Mouse (Mus musculus) kidney, postnatal 25 days (tissue): ENCODE data around the gene Pcnx2.

ENCODE experiments used
- DNase-seq, 2 experiments: peaks; one replicate each; pipeline ENCODE4 v3.0.0; 2021; ENCODE audit warnings: mixed read lengths in 2 of 2

Gene Pcnx2

DNA sequence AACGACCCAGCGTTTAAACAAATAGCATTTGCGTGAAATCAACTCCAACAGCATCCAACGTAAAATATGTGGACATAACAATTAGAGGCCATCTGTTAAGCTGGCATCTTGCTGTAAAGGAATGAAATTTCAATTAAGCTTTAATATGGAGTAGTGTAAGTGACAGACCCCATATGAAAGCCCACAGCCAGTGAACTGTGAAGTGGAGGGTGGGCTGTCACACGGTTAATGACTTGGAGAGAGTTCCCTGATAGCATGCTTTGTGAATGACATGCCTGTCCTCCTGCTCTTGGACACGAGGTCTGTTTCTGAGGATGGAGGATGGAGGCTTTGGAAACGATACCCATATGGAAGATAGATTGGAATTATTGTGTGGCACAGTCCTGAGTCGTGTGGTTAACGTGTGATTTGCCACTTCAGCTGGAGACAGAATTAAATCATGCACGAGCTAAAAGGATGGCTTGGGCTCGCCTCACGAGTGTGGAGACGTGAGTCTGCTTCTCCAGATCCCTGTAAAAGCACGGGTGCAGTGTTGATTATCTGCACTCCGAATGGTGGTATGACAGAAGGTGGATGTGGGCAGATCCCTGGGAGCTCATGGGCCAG lies 195.1 kb downstream of the Pcnx2 start:
- DNase-seq: no peak
